Mouse (Mus musculus): ENCODE data around the gene Sbf1. TPM values are rescaled to one million over a fixed set of nuclear protein-coding genes. Genes with fewer than 3 reads are reported as not detected.

Gene Sbf1
- total RNA-seq (2015; ENCODE audit: low replicate concordance): 38.9 and 39.6 TPM in 2 replicates
- total RNA-seq (2017; ENCODE audit: low replicate concordance): 11.2 and 22.4 TPM in 2 replicates

DNA sequence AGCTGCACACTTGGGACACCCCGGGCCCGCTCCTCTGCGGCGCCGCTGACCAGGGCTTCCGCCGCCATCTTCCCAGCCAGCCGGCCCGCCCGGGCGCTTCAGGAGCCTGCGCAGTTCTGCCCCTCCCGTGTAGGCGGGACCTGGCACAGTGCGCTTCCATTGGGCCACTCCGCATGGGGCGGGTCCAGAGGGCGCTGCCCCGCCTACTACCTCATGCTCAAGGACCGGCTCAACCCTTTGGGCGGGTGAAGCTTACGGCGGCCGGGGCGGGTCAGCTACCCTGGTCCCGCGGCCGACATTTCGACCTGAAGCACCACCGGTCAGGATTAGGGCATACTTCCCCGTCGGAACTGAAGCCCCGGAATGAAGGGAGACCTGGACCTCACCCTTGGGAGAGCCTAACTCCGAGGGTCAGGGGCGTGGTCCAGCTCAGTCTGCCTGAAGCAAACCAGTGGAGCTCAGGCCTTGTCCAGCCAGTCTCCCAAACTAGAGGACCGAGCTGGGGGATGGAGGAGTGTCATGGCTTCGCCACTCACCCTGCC, at the start of gene Sbf1:
Gene Sbf1 (minus strand): TSS at position 122 of the 542 bp plus-strand sequence.
- peak; percentile 96 for ATAC-seq (replicated peaks; ENCODE audit: low FRiP score, poor library complexity, severe bottlenecking)

DNA sequence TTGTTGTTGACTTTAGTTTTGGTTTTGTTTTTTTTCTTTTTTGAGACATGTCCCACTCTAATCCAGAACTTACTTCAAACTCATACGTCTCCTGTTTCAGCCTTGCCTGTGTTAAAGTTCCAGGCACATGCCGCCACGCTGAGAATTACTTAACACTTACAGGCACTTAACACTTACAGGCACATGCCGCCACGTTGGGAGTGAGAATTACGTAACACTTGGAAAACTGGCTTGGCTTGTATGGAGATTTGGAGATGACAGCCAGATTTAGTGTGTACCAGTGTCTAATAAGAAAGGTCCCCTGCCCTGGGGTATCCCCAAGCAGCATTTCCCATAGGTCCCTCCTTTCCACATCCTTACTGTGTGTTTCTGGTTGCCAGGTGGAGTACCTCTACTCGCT, 47.9 kb upstream of the Sbf1 start:
- ATAC-seq (replicated peaks; ENCODE audit: low FRiP score, poor library complexity, severe bottlenecking): no peak

DNA sequence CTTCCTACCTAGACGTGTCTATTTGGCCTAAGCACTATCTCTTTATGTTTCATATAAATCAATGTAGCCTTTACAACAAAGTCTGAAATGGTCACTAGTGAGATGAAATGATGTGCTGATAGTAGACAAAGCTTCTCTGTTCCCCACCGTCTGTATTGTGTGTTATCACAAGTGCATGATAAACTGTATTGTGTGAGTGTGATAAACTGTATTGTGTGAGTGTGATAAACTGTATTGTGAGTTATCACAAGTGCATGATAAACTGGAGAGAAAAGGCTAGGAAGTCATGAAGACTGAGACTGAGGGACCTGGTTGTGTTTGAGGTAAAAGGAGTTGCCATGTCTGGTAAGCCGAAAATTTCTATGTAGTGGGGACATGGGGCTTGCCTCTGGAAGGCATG, 43.7 kb upstream of the Sbf1 start:
- ATAC-seq (replicated peaks; ENCODE audit: low FRiP score, poor library complexity, severe bottlenecking): no peak

DNA sequence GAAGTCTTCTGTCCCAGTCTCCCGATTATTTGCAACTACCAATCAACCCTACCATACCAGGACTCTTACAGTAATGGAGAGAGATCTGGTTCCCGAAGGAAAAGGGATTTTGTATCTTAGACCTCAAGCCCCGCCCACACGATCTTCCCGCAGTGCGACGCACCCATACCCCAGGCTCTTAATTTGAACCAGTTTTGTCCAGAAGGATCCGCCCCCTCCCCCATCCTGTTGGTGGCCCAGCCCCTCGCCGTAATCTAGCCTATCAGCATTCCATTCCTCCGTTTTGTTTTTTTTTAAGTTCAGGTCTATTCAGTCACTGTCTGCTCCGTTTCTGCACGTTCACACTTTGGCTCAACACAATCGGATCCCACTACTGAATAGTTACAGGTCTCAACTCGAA, 41.3 kb upstream of the Sbf1 start:
- peak; percentile 48 for ATAC-seq (replicated peaks; ENCODE audit: low FRiP score, poor library complexity, severe bottlenecking)

DNA sequence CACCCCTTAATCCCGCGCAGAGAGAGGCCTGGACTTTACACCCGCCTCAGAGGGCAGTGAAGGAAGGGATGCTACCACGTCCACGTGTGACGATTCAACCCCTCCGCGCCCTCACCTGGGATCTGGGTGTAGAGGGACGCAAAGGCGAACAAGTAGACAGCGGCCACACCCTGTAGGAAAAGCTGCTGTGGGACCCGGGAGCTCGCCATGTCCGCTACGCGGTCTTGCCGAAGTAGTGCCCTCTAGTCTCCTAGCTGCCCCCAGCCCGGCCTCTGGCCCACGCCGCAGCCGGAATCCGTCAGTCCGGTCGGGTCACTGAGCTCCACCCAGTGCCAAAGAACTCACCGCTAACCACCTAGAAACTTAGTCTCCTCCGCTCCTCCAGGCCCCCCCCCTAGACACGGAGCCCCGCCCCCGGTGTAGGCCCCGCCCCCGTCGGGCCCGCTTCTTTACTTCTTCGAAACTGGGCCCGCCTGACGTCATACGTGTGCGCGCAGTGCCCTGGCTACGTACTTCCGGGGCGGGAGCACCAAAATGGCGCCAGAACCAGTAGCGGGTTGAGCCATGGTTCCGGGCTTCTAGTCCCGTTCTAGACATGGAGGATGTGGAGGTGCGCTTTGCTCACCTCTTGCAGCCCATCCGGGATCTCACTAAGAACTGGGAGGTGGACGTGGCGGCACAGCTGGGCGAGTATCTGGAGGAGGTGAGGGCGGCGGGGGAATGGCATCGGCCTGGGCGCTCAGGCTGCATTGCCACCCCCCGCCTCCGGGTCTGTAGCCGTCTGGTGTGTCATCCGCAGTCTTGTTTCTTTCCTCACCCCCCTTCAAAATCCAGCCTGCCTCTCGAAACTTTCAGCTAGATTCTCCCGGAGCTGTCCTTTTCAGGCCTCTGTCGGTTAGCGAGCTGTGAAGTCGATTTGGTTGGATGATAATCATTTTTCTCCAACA, 40.4 kb upstream of the Sbf1 start, which contains the start of the genes Lmf2 and Ncaph2:
Gene Lmf2 (minus strand): TSS at position 419 of the 947 bp plus-strand sequence.
Gene Ncaph2 (plus strand): TSS at position 479 of the 947 bp plus-strand sequence.
- peak; percentile 77 for ATAC-seq (replicated peaks; ENCODE audit: low FRiP score, poor library complexity, severe bottlenecking)

DNA sequence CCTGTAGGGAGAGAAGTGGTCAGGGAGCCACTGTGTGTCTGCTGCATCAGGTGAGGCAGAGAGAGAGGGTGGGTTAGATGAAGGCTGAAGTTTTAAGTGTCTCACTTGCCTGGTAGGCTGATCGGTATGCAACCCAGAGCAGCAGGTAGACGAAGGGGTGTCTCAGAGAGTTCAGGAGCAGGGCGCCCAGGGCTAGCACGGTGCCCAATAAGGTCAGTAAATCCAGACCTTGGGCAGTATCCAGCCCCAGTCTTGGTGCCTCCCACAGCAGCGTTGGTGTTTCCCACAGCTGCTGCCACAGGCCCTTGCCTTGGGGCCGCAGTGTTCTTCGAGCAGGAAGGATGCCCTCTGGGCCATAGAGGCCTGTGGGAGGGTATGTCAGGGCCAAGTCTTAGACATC, 39.3 kb upstream of the Sbf1 start:
- ATAC-seq (replicated peaks; ENCODE audit: low FRiP score, poor library complexity, severe bottlenecking): 0 out of 2 replicates have a peak, but pooled peaks have one; percentile 0

DNA sequence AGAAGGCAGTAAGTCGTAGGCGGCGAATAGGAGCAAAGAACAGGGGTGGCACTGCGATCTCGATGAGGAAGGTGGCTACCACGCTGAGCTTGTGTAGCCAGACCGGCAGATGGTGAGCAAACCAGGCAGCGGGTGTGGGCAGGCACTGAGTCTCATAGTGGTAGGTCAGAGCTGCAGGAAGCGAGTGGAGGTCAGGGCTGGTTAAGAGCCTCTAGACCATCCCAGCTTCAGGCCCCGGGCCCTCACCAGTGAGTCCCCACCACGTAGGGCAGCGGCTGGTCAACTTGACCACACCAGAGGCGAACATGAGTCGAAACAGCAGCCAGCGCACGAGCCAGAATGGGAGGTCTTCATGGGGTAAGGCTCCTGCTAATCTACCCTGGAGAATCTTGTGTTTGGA, 38.7 kb upstream of the Sbf1 start:
- ATAC-seq (replicated peaks; ENCODE audit: low FRiP score, poor library complexity, severe bottlenecking): no peak

DNA sequence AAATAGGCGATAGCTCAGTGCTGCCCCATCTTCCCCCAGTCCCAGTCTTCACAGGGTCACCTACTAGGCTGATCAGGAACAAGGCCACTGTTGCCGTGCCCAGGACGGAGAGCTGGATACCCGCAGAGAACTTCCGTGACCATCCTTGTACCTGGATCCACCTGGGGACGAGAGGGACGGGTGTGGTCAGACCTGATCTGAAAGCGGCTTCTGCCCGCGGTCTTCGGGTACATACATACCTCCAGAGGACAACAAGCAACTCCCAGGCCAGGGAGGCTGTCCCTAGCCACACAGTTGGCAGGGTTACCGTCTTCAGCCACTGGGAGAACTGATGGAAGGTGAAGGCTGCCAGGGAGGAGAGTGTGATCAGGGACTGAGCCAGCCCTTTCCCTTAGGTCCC, 37.7 kb upstream of the Sbf1 start:
- no peak for ATAC-seq (replicated peaks; ENCODE audit: low FRiP score, poor library complexity, severe bottlenecking)

DNA sequence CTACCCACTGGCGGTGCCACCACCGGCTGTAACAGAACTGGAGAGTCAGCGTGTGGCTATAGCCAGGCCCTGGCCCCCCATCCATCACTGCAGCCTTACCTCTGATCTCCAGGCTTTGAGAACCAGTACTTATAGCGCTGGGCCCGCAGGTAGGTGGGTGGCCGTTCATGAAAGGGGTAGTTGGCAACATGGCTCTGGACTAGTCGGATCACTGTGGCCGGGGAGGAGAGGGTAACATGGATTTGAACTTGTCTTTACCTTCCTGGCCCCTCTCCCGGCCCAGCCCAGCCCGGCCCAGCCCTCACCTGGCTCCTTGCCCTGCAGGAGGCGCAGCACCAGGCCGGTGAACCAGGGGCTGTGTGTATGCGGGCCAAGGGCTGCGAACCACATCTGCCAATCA, 36.9 kb upstream of the Sbf1 start:
- no peak for ATAC-seq (replicated peaks; ENCODE audit: low FRiP score, poor library complexity, severe bottlenecking)

DNA sequence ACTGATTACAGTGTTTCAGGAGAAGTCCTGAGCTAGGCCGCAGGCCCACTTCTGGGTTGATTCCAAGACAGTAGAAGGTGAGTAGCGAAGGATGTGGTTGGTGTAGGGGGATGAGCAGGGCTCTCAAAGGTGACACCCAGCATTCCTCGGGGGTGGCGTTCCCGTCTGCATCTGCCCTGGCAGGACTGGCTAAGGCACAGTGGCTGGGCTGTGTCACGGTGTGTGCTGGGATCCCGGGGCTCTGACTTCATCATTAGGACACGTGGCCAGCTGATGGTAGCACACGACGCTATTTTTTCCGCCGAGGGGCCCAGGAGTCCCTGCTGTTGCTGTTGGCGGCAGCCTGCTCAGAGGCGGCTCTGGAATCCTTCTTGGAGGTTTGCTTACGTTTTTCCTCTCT, 36.2 kb upstream of the Sbf1 start:
- ATAC-seq (replicated peaks; ENCODE audit: low FRiP score, poor library complexity, severe bottlenecking): no peak

DNA sequence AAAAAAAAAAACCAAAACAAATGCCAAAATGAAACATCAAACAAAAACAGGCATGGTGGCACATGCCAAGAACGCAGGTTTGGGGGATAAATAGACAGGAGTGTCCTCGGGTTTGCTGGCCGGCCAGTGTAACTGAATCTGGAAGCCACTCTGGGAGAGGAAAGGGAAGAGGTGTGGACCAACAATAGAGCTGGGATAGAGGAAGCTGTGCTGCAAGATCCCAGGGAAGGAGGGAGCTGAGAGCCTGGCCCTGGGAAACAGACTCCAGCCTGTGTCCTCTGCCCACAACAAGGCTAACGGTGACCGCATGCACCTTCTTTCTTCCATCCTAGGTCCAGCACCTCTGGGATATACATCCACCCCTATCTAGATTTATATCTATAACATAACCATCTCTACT, 35.3 kb upstream of the Sbf1 start:
- no peak for ATAC-seq (replicated peaks; ENCODE audit: low FRiP score, poor library complexity, severe bottlenecking)

DNA sequence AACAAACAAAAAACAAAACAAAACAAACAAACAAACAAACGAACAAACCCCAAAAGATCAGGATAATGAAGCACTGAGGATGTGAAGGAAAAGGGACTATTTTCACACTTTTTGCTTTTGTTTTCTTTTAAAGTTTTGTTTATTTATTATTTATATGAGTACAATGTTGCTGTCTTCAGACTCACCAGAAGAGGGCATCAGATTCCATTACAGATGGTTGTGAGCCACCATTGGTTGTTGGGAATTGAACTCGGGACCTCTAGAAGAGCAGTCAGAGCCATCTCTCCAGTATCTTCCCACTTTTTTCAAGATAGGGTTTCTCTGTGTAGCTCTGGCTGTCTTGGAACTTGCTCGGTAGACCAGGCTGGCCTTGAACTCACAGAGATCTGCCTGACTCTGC, 28.2 kb upstream of the Sbf1 start:
- no peak for ATAC-seq (replicated peaks; ENCODE audit: low FRiP score, poor library complexity, severe bottlenecking)

DNA sequence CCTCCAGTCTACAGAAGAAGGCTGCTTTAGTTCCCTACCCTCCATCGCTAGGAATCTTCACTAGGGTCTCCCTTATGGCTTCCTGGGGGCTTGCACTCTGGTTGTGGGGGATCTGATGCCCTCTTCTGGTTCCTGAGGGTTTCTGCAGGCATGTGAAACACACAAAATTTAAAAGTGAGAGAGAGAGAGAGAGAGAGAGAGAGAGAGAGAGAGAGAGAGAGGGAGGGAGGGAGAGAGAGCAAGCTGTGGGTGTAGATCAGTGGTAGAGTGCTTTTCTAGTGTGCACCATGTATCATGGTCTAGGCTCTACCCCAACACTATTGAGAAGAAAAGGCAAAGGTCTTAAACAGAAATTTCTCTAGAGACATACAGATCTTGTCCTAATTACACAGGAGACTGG, 26.6 kb upstream of the Sbf1 start:
- no peak for ATAC-seq (replicated peaks; ENCODE audit: low FRiP score, poor library complexity, severe bottlenecking)

DNA sequence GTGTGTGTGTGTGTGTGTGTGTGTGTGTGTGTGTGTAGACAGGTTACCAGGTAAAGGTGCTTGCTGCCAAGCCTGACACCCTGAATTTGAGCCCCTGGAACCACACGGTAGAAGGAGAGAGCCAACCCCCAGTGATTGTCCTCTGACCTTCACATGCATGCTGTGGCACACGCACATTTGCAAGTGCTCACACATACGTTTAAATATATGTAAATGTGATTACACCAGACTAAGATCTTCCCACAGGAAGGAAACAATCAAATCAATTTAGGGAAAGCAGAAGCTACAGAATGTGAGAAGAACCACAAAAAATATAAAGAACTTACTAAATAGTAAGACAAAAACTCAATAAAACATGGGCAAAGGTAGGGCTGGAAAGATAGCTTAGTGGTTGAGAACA, 25.0 kb upstream of the Sbf1 start:
- no peak for ATAC-seq (replicated peaks; ENCODE audit: low FRiP score, poor library complexity, severe bottlenecking)

DNA sequence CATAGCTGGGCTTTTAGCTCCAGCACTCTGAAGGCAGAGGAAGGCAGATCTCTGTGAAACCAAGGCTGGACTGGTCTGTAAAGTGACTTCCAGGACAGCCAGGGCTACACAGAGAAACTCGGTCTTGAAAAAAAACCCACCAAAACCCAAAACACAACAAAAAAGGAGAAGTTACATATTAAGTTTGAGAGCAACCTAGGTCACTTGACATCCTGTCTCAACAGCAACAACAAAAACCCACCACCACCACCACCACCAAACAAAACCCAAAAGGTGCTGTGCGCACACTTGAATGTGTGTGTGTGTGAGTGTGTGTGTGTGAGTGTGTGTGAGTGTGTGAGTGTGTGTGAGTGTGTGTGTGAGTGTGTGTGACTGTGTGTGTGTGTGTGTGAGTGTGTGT, 24.6 kb upstream of the Sbf1 start:
- no peak for ATAC-seq (replicated peaks; ENCODE audit: low FRiP score, poor library complexity, severe bottlenecking)

DNA sequence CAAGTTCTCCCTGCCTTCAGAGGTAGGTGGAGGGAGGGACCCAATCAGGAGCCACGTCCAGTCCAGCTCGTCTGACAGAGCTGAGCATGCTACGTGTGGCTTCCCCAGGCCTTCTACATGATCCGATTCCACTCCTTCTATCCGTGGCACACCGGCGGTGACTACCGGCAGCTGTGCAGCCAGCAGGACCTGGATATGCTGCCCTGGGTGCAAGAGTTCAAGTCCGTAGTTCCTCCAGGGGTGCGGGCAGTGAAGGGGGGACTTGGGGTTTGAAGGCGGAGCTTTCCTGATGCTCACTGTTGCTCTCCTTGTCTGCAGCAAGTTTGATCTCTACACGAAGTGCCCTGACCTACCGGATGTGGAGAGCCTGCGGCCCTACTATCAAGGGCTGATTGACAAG, 21.3 kb upstream of the Sbf1 start:
- no peak for ATAC-seq (replicated peaks; ENCODE audit: low FRiP score, poor library complexity, severe bottlenecking)

DNA sequence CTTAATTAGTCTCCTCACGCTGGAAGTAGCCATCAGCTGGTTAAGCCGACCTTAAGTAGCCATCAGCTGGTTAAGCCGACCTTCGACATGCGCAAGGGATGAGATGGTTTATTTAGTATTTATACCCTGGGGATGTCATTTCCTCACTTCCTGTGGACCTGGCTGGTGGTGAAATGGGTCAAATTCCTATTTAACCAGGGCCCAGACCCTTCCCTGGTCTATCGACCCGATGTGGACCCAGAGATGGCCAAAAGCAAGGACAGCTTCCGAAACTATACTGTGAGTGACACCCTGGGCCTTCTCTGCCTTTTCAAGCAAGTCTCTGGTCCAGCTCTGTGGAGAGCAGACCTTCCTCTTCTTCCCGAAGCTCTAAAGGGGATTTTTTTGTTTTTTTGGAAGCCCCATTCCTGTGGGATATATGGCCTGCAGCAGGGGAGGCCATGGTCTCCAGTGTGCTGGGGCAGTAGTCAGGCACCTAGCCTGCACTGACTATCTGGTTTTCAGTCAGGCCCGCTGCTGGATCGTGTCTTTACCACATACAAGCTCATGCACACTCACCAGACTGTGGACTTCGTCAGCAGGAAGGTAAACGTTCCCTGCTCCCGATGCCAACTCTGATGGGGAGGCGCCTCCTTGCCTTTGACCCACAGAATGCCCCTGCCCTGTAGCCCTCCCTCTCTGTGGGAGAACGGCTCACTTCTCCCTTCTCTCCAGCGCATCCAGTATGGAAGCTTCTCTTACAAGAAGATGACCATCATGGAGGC, 19.8 kb upstream of the Sbf1 start:
- ATAC-seq (replicated peaks; ENCODE audit: low FRiP score, poor library complexity, severe bottlenecking): no peak

DNA sequence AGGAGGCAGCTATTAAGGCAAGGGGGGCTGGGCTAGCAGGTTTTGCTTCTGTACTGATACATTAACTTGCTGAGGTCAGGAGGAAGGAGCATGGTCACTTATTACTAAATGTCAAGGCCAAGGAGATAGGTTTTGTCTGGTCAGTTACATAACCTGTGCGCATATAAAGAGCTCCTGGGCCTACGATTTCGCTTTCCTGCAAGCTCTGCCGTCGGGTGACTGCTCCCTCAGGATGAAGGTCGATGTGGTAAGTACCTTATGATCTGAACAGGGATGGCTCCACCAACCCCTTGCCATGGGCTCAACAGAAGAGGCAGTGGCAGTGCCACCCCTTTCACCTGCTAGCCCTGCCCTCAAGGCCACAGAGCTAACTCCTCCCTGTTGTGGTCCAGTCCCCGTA, 19.2 kb upstream of the Sbf1 start, which contains the start of gene Miox:
Gene Miox (plus strand): TSS at position 128 of the 400 bp plus-strand sequence.
- ATAC-seq (replicated peaks; ENCODE audit: low FRiP score, poor library complexity, severe bottlenecking): no peak

DNA sequence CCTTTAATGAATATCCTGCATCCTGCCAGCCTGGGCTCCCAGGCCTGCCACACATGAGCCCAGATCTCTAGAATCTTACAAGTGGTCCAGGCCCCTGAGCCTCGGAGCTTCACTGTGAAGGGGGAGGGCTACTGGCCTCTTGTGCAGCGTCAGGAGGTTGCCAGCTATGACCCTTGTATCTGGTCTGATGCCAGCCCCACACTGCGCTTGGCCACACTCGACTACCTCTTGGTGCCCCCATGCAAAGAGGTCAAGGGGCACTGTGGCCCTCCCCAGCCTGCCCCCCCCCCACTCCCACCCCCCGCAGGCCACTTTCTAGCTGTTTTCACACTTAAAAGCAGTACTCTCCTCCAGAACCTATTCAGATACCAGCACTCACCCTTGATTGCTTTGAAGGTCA, 11.3 kb upstream of the Sbf1 start:
- no peak for ATAC-seq (replicated peaks; ENCODE audit: low FRiP score, poor library complexity, severe bottlenecking)

DNA sequence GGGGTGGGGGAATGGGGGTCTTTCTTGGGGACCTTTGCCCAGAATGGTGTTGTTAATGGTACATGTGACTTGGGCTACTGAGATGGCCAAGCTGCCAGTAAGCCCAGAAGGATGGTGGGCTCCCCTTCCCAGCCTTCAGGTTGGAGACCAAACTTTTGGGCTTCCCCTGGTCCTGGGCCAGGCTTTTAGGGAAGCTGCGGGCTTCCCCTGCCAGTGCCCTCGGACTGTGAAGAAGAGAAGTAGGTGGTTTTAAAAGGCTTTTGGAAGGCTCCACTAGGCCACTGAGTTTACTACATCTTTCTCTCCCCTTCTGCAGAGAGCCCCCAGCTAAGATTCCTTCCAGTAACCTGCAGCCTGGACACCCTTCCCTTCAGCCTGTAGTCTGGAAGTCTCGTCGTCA, 8.5 kb upstream of the Sbf1 start:
- no peak for ATAC-seq (replicated peaks; ENCODE audit: low FRiP score, poor library complexity, severe bottlenecking)

All from erythroblast, adult 5-6 weeks (primary cell).